Mouse (Mus musculus) frontal cortex, adult 2 months (tissue): ENCODE measurements around the gene Tmem121. TPM values are rescaled to one million over a fixed set of nuclear protein-coding genes. Genes with fewer than 3 reads are reported as not detected.
"Not testable (repeated sequence)": the region's sequence is repeated elsewhere in the genome, so short reads cannot be mapped to it uniquely, and the experiment has no call there.

Experiments used
- DNase-seq, 2 experiments: peaks; one replicate each; pipeline ENCODE4 v3.0.0; 2022; ENCODE audit warnings: low spot score in 1 of 2; ENCODE audit errors: extremely low spot score in 1 of 2
- polyA plus RNA-seq: library from polyadenylated mRNA; depleted of rRNA; stranded (reverse); fragments of >200 nt; gene quantifications from 2 replicates; pipeline ENCODE4 v1.2.3, GENCODE M21; 2012; rRNA removed

Gene Tmem121
- polyA plus RNA-seq, 1 experiment: 40.3 TPM

- DNase-seq: peak in 1 of 2 experiments; percentile 70
Measured at GRCm38 (mm10) chr12:113215667-113216346, 30.1 kb downstream of the Tmem121 start.

GRCm38 (mm10) chr12:113217306-113218242 lies 31.8 kb downstream of the Tmem121 start:
- DNase-seq: peak; percentile 32 to 84

GRCm38 (mm10) chr12:113219867-113220266 lies 34.1 kb downstream of the Tmem121 start:
- no peak for DNase-seq

GRCm38 (mm10) chr12:113220447-113220846 lies 34.7 kb downstream of the Tmem121 start:
- peak; percentile 38 to 84 for DNase-seq

GRCm38 (mm10) chr12:113221289-113221688 lies 35.6 kb downstream of the Tmem121 start:
- peak in 1 of 2 experiments; percentile 26 for DNase-seq

- peak; percentile 74 to 96 for DNase-seq
Measured at GRCm38 (mm10) chr12:113222121-113222636, 36.4 kb downstream of the Tmem121 start.

GRCm38 (mm10) chr12:113222748-113223147 lies 37.0 kb downstream of the Tmem121 start:
- peak in 1 of 2 experiments; percentile 71 for DNase-seq

- DNase-seq: peak in 1 of 2 experiments; percentile 35
Measured at GRCm38 (mm10) chr12:113224206-113224605, 38.5 kb downstream of the Tmem121 start.

- no peak for DNase-seq
Measured at GRCm38 (mm10) chr12:113224687-113225091, 39.0 kb downstream of the Tmem121 start.

- DNase-seq: no peak
Measured at GRCm38 (mm10) chr12:113227970-113228593, 42.4 kb downstream of the Tmem121 start.

GRCm38 (mm10) chr12:113230741-113231140 lies 45.0 kb downstream of the Tmem121 start:
- no peak for DNase-seq

GRCm38 (mm10) chr12:113231551-113232263 lies 46.0 kb downstream of the Tmem121 start:
- not testable (repeated sequence) for DNase-seq

- not testable (repeated sequence) for DNase-seq
Measured at GRCm38 (mm10) chr12:113232264-113232750, 46.6 kb downstream of the Tmem121 start.

Other genes starting within 250 kb of the Tmem121 start
- 19.0 and 22.4 TPM in 2 replicates for gene Nudt14, start 243.8 kb upstream of the Tmem121 start, polyA plus RNA-seq
- gene Btbd6, start 209.4 kb upstream of the Tmem121 start, polyA plus RNA-seq: 70.7 and 75.5 TPM in 2 replicates
- 46.5 and 51.5 TPM in 2 replicates for gene Brf1, start 185.2 kb upstream of the Tmem121 start, polyA plus RNA-seq
- 70.3 and 72.3 TPM in 2 replicates for gene Pacs2, start 171.4 kb upstream of the Tmem121 start, polyA plus RNA-seq
- gene Tex22, start 111.4 kb upstream of the Tmem121 start, polyA plus RNA-seq: 0.20 and 0.27 TPM in 2 replicates
- gene Mta1, start 87.7 kb upstream of the Tmem121 start, polyA plus RNA-seq: 66.4 and 69.3 TPM in 2 replicates
- 249 and 252 TPM in 2 replicates for gene Crip2, start 45.7 kb upstream of the Tmem121 start, polyA plus RNA-seq
- gene Crip1, start 39.6 kb upstream of the Tmem121 start, polyA plus RNA-seq: 87.6 and 94.9 TPM in 2 replicates
- gene Tedc1, start 29.5 kb upstream of the Tmem121 start, polyA plus RNA-seq: 1.1 and 1.8 TPM in 2 replicates